Mouse (Mus musculus) induced T-regulatory cell, adult 2 months (primary cell): ENCODE measurements around the gene Bcap31.
"Not testable (repeated sequence)": the region's sequence is repeated elsewhere in the genome, so short reads cannot be mapped to it uniquely, and the experiment has no call there.

Experiments used
- DNase-seq: peaks from one replicate; pipeline ENCODE4 v3.0.0-alpha.2; 2012; ENCODE audit warnings: low read depth

The Bcap31 gene

DNA sequence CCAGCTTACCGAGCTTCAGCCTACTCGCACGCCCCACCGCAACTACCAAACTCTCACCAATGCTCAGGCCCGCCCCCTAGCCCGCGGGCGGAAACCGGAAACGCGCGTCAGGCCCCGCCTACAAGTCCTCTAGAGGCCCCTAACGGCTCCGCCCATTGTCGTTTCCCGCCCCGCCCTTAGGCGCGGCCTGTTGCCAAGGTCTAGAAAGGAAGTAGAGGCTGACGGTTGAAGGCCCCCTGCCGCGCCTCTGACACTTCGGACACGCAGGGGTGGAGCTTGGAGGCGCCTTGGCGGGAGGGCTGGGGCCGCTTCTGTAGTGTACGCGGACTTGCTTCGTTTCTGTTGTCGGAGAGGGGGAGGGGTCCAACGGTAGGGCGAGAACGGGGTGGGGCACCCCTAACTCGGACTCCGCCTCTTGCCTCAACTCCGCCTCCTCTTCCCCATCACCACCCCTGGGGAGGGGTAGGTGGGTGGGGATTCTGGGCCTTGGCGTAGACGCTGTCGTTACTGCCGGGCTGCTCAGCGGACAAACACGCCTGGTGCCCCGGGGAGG is at the start of gene Bcap31, which contains the start of gene Abcd1:
Gene Bcap31, minus strand, starts transcription at position 67 of the 553 bp plus-strand sequence.
Gene Abcd1, plus strand, starts transcription at position 489 of the 553 bp plus-strand sequence.
- DNase-seq = peak; percentile 97

DNA sequence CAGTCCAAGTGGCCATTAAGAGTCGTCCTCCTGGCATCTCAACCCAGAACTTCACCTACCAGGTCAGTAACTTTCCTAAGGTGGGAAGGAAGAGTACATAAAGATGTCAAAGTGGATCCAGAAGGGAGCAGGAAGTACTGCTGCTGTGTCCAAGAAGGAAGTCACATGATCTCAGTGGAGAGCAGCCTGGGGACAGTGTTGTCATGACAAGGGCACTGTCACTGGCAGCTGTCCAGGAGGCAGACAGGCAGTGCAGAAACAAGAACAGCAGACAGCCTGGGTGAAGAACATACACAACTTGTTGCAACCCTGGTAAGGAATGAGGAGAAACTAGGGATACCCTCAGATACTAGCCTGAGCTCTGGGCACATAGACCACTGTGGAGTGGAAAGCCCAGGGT is 49.3 kb upstream of the Bcap31 start:
- DNase-seq = no peak

DNA sequence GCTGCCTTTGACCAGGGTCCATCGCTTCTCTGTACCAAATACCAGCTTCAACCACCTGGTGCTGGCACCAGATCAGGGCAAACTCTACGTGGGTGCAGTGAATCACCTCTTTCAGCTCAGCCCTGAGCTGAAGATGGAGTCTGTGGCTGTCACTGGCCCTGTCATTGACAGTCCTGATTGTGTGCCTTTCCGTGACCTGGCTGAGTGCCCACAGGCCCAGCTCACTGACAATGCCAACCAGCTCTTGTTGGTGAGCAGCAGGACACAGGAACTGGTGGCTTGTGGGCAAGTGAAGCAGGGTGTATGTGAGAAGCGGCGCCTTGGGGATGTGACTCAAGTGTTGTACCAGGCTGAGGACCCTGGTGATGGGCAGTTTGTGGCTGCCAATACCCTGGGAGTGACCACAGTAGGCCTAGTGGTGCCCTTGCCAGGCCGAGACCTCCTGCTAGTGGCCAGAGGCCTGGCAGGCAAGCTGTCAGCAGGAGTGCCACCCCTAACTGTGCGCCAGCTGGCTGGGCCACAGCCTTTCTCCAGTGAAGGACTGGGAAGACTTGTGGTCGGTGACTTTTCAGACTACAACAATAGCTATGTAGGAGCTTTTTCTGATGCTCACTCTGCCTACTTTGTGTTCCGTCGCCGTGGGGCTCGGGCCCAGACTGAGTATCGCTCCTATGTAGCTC is 42.8 kb upstream of the Bcap31 start:
- no peak for DNase-seq

DNA sequence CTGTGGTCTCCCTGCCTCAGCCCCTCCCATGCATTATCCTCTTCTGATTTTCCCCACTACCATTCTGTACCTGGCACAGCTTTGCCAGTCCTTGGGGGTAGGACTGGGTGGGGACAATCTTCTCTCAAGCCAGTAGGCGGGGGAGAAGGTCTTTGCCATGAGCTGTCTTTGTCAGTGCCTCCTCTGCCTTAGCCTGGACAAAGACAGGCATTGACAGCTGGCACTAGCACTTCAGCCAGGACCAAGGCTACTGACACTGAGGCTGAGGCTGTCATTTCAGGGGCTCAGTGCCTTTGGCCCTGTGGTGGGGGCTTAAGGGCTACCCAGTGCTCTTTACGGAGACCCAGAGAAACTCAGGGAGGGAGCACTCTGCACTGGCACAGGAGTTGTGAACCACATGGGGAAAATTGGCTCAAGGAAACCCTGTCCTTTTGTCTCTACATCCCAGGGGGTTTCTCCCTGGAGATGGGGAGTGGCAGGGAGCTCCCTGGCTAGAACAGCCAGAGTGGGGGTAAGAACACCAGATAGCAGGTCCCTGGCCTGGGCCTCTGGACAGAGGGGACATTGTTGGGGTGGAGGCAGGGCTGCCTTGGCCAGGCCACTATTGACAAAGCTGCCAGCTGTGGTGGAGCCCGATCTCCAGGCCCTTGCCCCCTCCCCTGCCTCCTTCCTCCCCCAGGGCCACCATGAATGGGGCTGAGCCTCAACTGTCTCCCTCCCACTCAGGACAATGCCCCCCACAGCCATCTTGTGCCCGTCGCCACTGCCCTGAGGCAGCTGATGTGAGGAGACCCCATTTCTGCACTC is 40.6 kb upstream of the Bcap31 start, which contains the start of gene Plxnb3:
Gene Plxnb3, plus strand, starts transcription at position 757 of the 807 bp plus-strand sequence.
- no peak for DNase-seq

DNA sequence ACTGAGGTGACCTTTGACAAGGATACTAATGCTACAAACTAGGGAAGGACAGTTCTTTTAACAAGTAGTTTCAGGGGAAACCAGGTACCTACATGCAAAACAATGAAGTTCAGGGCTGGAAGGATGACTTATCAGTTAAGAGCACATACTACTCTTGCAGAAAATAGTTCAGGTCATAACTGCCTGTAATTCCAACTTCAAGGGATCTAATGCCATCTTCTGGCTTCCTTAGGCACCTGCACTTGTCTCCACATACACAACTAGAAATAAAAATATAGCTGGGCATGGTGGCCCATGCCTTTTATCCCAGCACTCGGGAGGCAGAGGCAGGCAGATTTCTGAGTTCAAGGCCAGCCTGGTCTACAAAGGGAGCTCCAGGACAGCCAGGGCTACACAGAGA is 33.0 kb upstream of the Bcap31 start:
- DNase-seq = peak; percentile 11

DNA sequence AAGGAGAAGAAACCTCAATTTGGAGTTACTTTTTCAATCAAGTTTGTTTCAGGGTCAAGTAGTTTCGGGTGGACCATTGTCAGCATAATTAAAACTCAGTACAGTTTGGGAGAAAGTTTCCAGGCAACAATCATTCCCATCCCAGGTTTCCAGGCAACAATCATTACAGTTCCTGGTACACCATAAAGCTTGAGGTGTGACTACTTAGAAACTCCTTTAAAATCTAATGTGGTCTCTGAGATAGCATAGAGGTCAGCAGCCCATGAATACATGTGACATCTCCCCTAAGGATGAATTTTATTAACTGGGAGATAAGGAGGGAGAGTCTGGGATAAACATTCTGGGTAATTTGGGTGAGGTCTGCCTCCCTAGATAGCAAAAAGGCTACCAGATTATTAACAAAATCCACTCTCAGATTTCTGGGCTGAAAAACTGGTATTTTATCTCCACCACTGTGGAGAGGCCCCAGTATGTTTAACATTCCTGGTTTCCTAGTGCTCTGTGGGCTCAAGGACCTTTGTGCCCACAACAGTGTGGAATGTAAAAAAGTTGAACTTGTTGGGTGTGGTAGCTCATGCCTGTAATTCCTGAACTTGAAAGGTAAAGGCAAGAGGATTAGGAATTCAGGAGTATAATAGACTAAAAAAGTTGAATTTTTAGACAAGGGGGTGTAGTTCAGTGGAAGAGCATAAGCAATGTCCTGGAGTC is 29.0 kb upstream of the Bcap31 start:
- DNase-seq = no peak

DNA sequence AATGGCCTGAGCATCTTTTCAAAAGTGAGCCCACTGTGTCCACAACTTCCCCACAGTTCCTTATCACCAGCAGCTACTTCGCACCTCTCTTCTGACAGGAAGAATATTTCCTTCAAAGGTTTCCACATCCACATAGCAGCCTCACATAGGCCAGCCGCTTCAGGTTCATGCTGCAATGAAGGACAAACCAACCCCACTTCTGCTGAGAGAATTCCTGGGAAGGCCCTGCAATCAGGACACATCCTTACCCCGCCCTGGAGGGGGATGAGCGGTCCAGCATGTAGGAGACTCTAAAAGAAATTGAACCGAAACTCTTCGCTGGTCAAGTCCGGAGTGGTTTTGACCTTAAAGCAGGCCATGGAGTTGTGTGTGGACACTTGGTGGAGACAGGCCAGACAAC is 23.9 kb upstream of the Bcap31 start:
- DNase-seq = not testable (repeated sequence)

DNA sequence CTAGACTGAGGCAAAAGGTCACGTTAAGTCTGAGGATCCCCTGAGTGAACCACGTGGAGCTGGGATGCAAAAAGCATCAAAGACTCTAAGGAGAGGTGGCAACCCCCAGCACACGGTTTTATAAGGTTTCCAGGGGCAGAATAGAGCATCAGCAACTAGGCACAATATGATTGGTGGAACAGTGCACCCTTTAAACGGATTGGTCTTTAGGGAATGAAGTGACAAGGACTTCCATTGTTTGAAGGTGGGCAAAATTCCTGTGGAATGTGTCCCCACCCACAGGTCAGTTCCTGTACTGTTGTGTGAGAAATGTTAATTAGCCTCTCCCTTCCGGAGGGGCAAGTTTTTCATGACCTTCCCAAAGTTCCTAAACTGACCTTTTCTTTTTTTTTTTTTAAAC is 23.2 kb upstream of the Bcap31 start:
- no peak for DNase-seq

DNA sequence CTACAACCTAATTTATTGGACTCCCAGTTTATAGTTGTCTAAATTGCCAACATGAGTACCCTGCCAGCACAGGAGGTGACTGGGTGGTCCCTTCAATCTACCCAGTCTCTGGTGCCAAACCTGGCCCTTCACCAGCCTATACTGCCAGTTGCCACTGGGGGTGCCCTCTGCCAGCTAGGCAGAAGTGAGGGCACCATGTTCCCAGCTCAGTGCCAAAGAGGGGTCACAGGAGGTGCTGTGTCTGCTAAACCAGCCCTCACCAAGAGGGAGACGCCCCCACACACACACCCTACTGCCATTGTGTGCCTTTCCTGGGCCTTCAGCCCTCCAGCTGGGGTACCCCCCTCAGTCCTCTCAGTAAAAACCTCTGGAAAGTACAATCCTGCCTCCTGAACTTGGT is 22.2 kb upstream of the Bcap31 start:
- DNase-seq = no peak

DNA sequence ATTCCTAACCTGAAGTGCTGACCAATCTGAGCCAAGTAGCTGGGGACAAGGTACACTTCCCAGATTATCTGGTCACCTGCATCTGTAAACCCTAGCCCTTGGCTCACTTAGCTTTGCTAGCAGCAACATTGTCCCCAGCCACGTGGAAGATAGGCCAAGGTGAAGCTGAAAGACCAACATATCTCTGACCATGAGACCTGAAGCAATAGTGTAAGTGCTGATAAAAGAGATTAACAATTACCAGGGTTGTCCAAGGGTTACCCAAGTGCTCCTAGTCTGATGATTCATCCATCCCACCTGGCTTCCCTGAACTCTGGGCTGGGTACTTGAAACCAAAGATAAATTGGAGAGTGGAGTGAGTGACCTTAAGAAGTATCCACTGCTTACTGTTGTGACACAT is 14.9 kb upstream of the Bcap31 start:
- no peak for DNase-seq

DNA sequence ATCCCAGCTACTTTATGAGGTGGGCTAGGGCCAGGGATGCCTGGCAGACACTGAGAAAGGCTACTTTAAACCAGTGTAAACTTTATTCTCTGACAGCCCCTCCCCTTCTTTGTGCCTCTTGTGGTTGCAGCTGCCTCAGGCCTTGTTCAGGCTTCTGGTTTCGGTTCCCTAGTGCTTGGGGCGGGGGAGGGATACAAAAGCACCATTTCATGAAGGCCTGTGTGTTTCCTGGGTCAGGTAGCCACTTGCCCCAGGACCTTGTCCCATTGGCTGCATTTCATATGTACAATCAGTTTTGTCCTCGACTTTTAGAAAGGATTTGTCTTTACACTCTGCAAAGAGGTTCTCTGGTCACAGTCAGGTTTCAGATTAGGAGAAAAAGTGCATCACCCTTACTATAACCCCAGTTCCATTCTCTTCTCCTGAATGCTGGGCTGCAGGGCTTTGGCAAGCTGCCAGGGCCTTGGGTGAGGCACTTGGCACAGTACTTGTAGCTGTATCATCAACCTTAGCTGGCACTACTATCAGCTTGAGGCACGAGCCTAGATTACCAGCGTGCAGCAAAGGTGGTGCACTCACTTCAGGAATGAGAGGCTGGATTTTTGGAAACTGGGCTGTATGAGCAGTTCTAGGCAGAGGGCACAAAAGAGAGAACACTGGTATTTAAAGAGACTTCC is 2.8 kb upstream of the Bcap31 start:
- DNase-seq = peak; percentile 68

DNA sequence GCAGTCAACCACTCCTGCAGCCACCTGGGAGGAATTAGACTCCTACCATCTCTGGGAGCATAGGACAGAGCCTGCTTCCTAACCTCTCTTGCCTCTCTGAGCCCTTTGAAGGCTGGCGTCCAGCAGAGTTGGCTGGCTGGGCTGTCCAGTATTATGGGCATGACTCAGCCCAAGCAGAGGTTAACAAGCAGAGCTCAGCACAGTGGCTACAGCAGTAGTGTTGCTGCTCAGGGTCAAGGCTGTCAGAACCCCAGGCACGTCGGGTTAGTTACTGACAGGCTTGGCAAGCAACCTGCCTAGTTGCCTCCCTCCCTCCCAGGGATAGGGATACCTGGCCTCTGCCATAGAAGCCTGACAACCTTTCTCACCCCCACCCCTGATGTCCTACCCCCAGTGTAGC is 2.3 kb upstream of the Bcap31 start:
- DNase-seq = peak; percentile 9

DNA sequence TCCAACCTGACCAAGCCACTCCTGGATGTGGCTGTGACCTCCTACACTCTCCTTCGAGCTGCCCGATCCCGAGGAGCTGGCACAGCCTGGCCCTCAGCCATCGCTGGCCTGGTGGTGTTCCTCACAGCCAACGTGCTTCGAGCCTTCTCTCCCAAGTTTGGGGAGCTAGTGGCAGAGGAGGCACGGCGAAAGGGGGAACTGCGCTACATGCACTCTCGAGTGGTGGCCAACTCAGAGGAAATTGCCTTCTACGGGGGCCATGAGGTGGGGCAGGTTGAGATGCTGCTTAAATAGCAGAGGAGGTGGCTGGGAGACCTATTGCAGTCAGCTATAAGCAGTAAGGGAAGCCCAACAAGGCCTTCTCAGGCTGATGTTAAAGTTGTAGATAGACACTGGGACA is 1.7 kb upstream of the Bcap31 start:
- peak; percentile 45 for DNase-seq

DNA sequence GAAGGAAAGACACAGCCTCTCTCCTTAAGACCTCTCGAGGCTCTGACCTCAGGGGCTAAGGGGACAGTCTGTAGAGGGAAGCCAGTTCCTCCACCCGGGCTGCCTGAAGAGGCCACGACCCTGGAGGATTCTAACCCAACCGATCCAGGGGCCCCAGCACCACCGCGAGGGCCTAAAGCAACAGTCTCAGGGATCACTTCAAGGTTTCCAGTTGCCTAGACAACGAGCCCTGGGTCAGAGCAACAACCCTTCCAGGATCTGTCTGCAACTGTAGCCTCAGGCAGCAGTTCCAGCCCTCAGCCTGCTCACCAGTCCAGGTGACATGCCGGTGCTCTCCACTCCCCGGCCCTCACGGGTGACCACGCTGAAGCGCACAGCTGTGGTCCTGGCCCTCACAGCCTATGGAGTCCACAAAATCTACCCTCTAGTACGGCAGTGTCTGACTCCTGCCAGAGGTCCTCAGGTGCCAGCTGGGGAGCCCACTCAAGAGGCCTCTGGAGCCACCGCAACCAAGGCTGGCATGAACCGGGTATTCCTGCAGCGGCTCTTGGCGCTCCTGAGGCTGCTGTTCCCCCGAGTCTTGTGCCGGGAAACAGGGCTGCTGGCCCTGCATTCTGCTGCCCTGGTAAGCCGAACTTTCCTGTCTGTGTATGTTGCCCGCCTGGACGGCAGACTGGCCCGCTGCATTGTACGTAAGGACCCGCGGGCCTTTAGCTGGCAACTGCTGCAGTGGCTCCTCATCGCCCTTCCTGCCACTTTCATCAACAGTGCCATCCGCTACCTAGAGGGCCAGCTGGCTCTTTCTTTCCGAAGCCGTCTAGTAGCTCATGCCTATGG is 952 bp upstream of the Bcap31 start:
- peak; percentile 41 for DNase-seq

DNA sequence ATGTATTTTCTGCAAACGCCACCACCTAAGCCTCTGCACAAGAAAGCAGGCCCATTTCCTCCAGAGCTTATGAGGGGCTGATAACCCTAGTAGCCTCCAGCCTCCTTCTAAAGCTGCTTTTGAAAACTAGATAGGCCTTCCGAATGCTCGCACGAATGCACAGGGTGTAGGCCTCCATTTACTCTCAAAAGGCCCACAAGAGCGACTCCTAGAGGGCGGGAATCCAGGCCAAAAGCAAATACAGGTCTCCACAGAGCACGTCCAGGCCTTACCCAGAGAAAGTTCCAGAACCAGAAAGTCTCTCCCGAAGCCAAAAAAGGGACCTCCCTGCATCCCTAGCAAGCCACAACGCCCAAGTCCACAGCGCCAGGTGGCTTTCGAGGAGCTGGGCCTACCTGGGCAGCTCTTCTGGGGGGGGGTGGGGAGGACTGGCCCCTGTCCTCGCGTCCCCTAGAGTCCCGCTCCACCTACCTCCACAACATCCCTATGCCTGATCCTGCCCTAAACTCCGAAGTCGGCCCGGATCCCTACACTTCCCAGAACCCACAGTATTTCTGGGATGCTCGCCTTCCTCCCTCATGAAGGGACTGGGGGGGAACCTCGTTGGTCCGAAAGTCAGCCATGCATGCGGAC is 383 bp downstream of the Bcap31 start:
- DNase-seq = peak; percentile 70

DNA sequence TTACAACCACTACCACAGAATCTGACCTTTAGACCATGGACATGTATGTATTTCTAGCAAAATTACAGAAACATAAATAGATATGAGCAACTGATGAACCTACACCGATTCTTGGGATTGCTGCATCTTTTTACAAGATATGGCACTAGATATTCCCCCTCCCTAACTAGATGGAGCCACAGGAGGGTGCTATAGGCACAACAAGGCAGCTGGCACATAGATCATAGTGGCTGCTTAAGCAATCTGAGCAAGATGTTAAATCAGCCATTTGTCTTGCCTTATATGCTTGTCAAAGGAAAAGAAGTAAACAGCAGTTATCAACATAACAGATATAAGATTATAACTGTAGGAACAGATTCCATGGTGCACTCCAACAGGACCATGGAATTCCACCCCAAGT is 15.5 kb downstream of the Bcap31 start:
- peak; percentile 34 for DNase-seq

DNA sequence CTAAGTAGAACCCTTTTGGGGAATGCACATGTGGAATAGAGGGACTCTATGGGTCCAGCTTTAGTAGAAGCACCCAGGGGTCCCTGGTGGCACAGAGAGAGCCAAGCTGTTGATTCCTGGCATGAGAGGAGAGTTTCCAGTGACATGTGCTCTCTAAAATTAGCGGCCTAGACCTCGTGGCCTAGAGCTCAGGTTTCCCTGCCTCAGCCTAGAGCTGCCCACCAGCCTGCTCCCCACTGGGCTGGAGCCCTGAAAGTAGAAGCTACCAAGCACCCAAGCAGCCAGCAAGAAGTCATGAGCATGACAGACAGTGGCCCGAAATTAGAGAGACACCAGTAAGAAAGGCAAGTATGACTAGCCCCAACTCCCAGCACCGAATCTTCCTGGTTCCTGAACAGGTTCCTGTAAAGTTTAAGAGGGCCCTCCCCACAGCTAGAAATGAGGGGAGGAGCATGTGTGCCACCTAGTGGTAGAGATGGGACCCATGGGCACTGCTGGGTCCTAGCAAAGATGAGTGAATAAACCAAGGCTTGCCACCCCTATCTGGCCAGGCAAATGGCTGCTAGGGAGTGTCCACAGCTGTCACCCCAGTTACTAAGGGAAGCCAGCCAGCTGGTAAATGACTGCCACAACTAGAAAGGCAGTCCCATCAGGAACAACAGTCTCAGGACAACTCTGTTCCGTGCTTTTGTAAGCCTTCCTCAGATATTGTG is 24.9 kb downstream of the Bcap31 start:
- DNase-seq = peak; percentile 67

DNA sequence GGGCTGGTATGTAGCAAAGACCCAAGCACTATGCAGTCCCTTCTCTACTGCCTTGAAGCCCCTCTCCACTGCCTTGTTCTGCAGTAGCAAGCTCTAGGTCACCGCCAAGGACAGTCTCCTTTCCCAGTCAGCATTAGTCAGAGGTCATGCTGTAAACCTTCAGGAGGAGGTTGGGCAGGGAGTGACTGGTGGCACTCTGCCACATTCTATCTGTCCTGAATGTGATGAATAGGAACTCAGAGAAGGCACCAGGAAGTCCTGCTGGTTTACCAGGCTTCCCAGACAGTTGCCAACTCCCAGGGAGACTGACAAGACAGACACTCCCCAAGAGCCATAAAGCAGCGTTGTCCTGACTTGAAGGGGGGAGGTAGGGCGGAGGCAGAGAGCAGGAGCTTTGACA is 30.3 kb downstream of the Bcap31 start:
- no peak for DNase-seq

DNA sequence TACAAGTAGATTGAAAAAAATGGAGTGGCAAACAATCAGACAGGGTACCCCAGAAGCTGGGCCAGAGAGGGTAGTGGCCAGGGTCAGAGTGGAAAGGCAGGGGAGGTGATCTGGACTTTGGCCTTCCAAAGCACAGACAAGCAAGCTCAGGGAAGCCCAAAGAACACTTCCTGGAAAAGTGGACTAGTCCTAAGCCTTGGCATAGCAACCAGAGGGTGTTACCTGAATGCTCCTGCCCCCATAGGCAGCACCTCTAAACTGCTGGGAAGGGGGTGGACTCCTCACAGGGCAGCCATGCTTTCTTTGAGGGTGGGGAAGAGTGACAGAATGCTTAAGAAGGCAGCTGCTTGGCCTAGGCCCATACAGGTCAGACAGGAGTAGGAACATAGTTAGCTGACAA is 31.0 kb downstream of the Bcap31 start:
- DNase-seq = no peak

DNA sequence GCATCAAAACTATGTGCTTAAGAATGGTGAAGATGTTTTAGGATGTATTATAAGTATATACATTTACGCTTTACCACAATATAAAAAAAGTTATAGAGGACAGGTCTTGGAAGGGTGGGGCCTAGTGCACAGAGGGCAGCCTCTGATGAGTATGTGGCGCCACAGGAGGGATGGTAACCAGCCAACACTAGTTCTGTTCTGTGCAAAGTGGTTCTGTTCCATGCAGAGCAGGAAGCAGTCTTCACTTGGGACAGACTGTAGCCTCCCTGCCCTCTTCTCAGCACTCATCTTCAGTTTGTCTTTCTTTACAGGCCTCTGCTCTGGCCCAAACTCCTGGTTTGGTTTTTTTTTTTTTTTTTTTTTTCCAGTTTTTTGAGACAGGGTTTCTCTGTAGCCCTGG is 31.8 kb downstream of the Bcap31 start:
- DNase-seq = no peak
